Mouse (Mus musculus): Measurements from ENCODE around the gene Sag.

- no peak for TF ChIP-seq CTCF (IDR thresholded peaks at IDR 0.05; ENCODE audit: low read depth)
- TF ChIP-seq EP300 (optimal IDR thresholded peaks at IDR 0.05), result no peak
These were observed 48.8 kb downstream of the Sag start for GRCm38 (mm10) chr1:87852081-87852790.

Measured in stomach, postnatal 0 days (tissue).